11 mouse cellular contexts compared by ENCODE assay signal in the genomic region with DNA sequence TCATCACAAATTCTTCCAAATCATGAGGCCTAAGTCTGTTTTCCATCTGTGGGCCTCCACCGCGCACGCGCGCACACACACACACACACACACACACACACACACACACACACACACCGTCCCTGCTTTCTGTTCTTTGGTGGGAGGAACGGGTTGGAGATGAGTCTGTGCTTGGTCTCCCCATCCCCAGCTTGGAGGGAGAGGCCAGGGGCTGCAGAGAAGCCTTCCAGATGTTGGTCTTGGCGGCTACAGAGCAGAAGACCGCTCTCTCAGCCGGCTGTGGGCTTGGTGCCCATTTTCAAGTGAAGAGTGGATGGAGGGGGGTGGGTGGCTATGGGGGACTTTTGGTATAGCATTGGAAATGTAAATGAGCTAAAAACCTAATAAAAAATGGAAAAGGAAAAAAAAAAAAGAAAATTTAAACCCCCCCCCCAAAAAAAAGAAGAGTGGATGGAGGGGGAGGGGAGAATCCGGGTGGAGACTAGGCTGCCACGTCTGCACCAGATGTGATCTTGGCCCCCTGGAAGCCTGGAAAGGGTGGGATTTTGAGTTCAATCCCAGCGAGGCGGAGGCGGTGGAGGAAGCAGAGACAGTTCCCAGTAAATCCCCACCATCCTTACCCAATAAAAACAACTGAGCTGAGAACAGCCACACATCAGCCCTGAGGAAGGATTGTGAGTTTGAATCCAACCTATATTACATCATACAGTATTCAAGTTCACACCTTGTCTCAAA. TPM values are rescaled to one million over a fixed set of nuclear protein-coding genes. Genes with fewer than 3 reads are reported as not detected.
A peak's percentile ranks its signal among the peaks of the same experiment; 100 is the strongest.
DNase-seq lines count a peak whose midpoint lies in the region; ATAC-seq and TF ChIP-seq lines count a peak whose summit lies in the region.
"Had no signal": no experiment of that assay in that cellular context is flagged by ENCODE, and none has a peak within 500 bp of the region (broad histone marks: within the 10 kb centered on the region; RNA-seq: fewer than 3 reads in every experiment).

No protein-coding gene starts in this region.

- no peak for TF ChIP-seq CTCF in kidney, adult 2 months (conservative IDR thresholded peaks at IDR 0.05; ENCODE audit: insufficient read depth, insufficient read length, low read depth, low read length)

- no peak for TF ChIP-seq POLR2A in kidney, adult 2 months (IDR thresholded peaks at IDR 0.05; ENCODE audit: low read depth, low read length)

- no peaks in the 10 kb centered on the region for H3K27me3 ChIP-seq in kidney, adult 2 months (replicated peaks; ENCODE audit: control insufficient read depth, insufficient read depth, low read length)
- H3K27me3 ChIP-seq in limb, embryonic 15.5 days = no peaks in the 10 kb centered on the region

- H3K27ac ChIP-seq in kidney, adult 2 months (ENCODE audit: insufficient read depth, low read depth, low read length) = no peak overlapping the region
- peak overlapping the region; percentile 85 for H3K27ac ChIP-seq in limb, embryonic 15.5 days
- H3K27ac ChIP-seq: macrophage had no signal

- no peak overlapping the region for H3K4me3 ChIP-seq in kidney, adult 2 months (ENCODE audit: insufficient read depth, low read depth, low read length)
- H3K4me3 ChIP-seq in limb, embryonic 15.5 days = no peak overlapping the region

- peak; percentile 89 for ATAC-seq in limb, embryonic 15.5 days (ENCODE audit: insufficient number of reproducible peaks, low FRiP score, low TSS enrichment, low read depth)

- no peak overlapping the region for H3K9ac ChIP-seq in limb, embryonic 15.5 days

- 0 out of 2 replicates have a peak, but pooled peaks cover 5% of the 10 kb centered on the region for H3K4me1 ChIP-seq in kidney, adult 2 months (ENCODE audit: control insufficient read depth, insufficient read depth, low read length)
- H3K4me1 ChIP-seq in limb, embryonic 15.5 days = peaks cover 44% of the 10 kb centered on the region

- WGBS in kidney, adult 2 months = 67% methylated on average over 15 of the region's 15 CpGs
- WGBS in limb, embryonic 15.5 days = 25% methylated on average over 15 of the region's 15 CpGs

- no peaks in the 10 kb centered on the region for H3K9me3 ChIP-seq in limb, embryonic 15.5 days

- H3K4me2 ChIP-seq in limb, embryonic 15.5 days = no peak overlapping the region

- no peaks in the 10 kb centered on the region for H3K36me3 ChIP-seq in kidney, adult 2 months (ENCODE audit: control insufficient read depth, insufficient read depth, low read length)
- H3K36me3 ChIP-seq in limb, embryonic 15.5 days = no peaks in the 10 kb centered on the region

- peak; percentile 66 for DNase-seq in kidney, postnatal 14 days
- no peak for DNase-seq in kidney, adult 2 months
- peak; percentile 35 for DNase-seq in ZHBTc4 (ENCODE audit: low read depth, low spot score)
- peak; percentile 54 for DNase-seq in gastrocnemius, postnatal 25 days
- DNase-seq in left cerebral cortex, adult 8-10 months (ENCODE audit: low spot score in 2 of 2) = no peak
- DNase-seq in T-cell, adult 2 months (ENCODE audit: low spot score) = no peak
- DNase-seq in cerebellum, postnatal 10 days = no peak
- DNase-seq: cerebellum, adult 2 months; right cerebral cortex, adult 18-20 months had no signal

RNA-seq across cellular contexts. Expression of a gene that starts 10.5 kb away (rescaled TPM):
- 3.5 and 4.0 TPM in 2 replicates for polyA plus RNA-seq in kidney, adult 2 months (2012; rRNA removed)
- total RNA-seq in gastrocnemius, postnatal 25 days (2021) = 1 to 10 TPM; 2.3 to 3.6 TPM
- polyA plus RNA-seq in limb, embryonic 15.5 days (2015; fragmentation: Nextera tagmentation; extraction: Ambion mirVana) = 62.0 and 65.1 TPM in 2 replicates
- total RNA-seq in left cerebral cortex, adult 8-10 months (2022) = 1 to 10 TPM; 2.0 to 3.4 (median 2.7) TPM

RNA-seq across cellular contexts. Expression of a gene that starts 15.4 kb away (rescaled TPM):
- polyA plus RNA-seq in kidney, adult 2 months (2012; rRNA removed) = 175 and 213 TPM in 2 replicates
- 10 to 100 TPM; 61.9 to 62.8 TPM for total RNA-seq in gastrocnemius, postnatal 25 days (2021)
- polyA plus RNA-seq in limb, embryonic 15.5 days (2015; fragmentation: Nextera tagmentation; extraction: Ambion mirVana) = 112 and 116 TPM in 2 replicates
- total RNA-seq in left cerebral cortex, adult 8-10 months (2022) = 10 to 100 TPM; 55.3 to 68.0 (median 56.9) TPM

RNA-seq across cellular contexts. Expression of a gene that starts 27.4 kb away (rescaled TPM):
- 12.1 and 12.5 TPM in 2 replicates for polyA plus RNA-seq in kidney, adult 2 months (2012; rRNA removed)
- 10 to 100 TPM in 1 of 2 experiments, 1 to 10 TPM in 1; 6.5 to 10.5 TPM for total RNA-seq in gastrocnemius, postnatal 25 days (2021)
- polyA plus RNA-seq in limb, embryonic 15.5 days (2015; fragmentation: Nextera tagmentation; extraction: Ambion mirVana) = 79.7 and 82.3 TPM in 2 replicates
- 10 to 100 TPM; 39.7 to 41.3 (median 40.5) TPM for total RNA-seq in left cerebral cortex, adult 8-10 months (2022)

RNA-seq across cellular contexts. Expression of a gene that starts 28.7 kb away (rescaled TPM):
- 23.4 and 25.9 TPM in 2 replicates for polyA plus RNA-seq in kidney, adult 2 months (2012; rRNA removed)
- total RNA-seq in gastrocnemius, postnatal 25 days (2021) = 1 to 10 TPM; 1.6 to 3.0 TPM
- 23.4 and 24.4 TPM in 2 replicates for polyA plus RNA-seq in limb, embryonic 15.5 days (2015; fragmentation: Nextera tagmentation; extraction: Ambion mirVana)
- total RNA-seq in left cerebral cortex, adult 8-10 months (2022) = 1 to 10 TPM; 2.2 to 4.8 (median 4.1) TPM

RNA-seq across cellular contexts. Expression of a gene that starts 42.1 kb away (rescaled TPM):
- polyA plus RNA-seq in kidney, adult 2 months (2012; rRNA removed) = 1.2 and 1.4 TPM in 2 replicates
- 1 to 10 TPM; 1.0 to 1.6 TPM for total RNA-seq in gastrocnemius, postnatal 25 days (2021)
- 0.96 and 3.0 TPM in 2 replicates for polyA plus RNA-seq in limb, embryonic 15.5 days (2015; fragmentation: Nextera tagmentation; extraction: Ambion mirVana)
- total RNA-seq in left cerebral cortex, adult 8-10 months (2022) = 1 to 10 TPM; 1.5 to 2.3 (median 1.8) TPM
- polyA plus RNA-seq: macrophage had no signal

Comparison
In these comparisons a context has a peak if more than half of its experiments do, and no peak if none do; other contexts are left out.
1. DNase-seq: peak in kidney, postnatal 14 days (single experiment), ZHBTc4 (single experiment) and gastrocnemius, postnatal 25 days (single experiment); none in kidney, adult 2 months (single experiment), left cerebral cortex, adult 8-10 months (0 of 2), T-cell, adult 2 months (single experiment) and cerebellum, postnatal 10 days (0 of 2).